Mouse (Mus musculus) liver, postnatal 0 days (tissue): ENCODE data around the gene Gdf10.

Experiments used
- CTCF ChIP-seq: sonication (generic); IDR thresholded peaks from 2 replicates; pipeline ENCODE4 v1.5.1; 2016; ENCODE audit warnings: antibody characterized with exemption, low read depth
- EP300 ChIP-seq: IDR thresholded peaks from 2 replicates; pipeline ENCODE4 v1.6.1; 2016; ENCODE audit warnings: antibody characterized with exemption, low read depth, mild to moderate bottlenecking

GRCm38 (mm10) chr14:33978604-33979059, 55.2 kb downstream of the Gdf10 start, which contains the start of gene Zfp488:
- no peak for TF ChIP-seq CTCF
- TF ChIP-seq EP300: no peak
